Mouse (Mus musculus) embryo, embryonic 10.5 days (tissue): ENCODE data around the gene Smad3.
A peak's percentile ranks its signal among the peaks of the same experiment; 100 is the strongest.

ENCODE experiments used
- DNase-seq: peaks from one replicate; pipeline ENCODE4 v3.0.0-alpha.2; 2015; ENCODE audit warnings: low spot score

The Smad3 gene

DNA sequence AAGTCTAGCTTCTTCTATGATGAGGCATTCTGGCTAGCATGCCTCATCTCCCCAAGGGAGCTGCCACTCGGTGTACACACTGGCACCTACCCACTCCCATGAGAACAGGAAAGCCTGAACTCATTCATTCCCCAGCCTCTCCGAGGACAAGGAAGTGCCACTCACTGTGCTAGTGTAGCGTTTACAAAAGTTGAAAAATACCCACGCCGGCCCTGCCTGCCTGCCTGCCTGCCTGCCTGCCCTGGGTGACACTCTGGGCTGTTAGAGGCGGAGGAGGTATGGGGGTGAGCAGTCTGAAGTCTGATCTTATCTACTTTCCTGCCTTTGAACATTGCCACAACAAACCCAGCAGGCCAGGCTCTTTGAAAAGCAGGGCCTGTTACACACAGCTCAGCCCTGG, 37.1 kb downstream of the Smad3 start:
- no peak for DNase-seq

DNA sequence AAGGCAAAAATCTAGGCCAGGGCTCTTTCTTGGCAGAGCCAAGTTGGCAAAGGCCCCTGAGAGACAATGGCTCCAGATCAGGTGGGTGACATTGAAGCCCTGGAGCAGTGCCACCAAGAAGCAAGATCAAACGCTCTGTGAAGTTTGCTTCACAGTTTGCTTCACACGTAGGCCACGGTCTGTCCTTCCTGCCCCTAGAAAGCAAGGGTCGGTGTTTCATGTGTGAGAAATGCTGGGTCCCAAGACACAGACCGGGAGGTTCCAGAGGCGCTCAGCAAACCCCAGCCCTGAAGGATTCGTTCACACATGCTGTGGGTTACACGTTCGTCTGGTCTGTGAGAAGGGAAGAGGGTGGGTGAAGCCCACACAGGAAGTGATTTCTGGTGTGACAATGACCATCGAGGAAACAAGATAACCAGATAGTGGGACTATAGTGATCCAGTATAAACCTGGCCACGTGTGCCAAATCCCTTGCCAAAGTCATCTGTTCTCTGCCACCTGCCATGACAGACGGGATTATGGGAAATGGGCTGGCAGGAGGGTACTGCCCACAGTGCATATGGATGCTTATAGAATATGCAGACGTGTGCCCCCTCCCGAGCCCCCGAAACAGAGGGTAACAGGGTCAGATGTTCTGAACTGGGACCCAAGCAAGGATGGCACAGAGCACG, 37.9 kb downstream of the Smad3 start:
- DNase-seq = no peak

- no peak for DNase-seq
Observed at GRCm38 (mm10) chr9:63718735-63719358, 38.9 kb downstream of the Smad3 start.

GRCm38 (mm10) chr9:63718170-63718569, 39.6 kb downstream of the Smad3 start:
- no peak for DNase-seq

DNA sequence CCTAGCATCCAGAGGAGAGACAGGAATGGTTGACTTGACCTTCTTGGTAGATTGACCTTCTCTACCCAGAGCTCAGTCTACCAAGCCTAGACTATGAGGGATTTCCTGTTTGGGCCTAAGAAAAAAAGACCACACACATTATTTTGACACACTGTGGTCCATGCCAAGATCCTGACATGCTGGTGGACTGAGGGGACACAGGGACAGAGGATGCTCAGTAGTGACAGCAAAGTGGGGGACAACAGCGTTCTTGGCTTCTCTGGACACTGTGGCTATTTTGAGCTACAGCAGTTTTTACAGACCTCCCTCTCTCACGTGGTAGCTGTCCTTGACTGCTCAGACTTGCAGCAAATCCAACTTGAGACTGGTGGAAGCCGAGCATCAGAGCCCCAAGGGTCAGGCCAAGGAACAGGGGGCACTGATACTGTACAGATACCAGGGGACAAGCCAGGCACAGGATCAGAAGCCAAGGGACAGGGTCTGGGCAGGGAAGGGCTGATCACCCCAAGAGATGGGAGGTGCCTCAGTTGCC, 40.3 kb downstream of the Smad3 start:
- DNase-seq = no peak

- peak; percentile 81 for DNase-seq
Observed at GRCm38 (mm10) chr9:63716150-63717138, 41.4 kb downstream of the Smad3 start.

- no peak for DNase-seq
Observed at GRCm38 (mm10) chr9:63714572-63714971, 43.2 kb downstream of the Smad3 start.

DNA sequence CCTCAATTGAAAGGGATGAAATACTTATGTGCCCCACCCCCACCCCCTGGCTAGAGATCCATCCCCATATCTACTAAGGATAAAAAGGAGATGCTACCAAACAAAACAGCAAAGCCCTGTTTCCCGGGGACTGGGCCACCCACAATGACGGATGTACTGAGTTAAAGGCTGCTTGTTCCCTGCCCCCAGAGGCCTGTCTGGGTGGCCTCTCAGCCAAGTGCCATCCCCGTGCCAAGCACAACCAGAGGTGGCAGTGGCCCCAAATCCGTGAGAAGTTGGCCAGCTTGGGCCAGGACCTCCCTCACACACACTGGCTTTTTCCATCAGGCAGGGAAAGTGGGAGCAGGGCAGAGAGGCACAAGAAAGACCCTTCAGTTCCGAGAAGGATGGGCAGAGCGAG, 45.0 kb downstream of the Smad3 start:
- DNase-seq = no peak

GRCm38 (mm10) chr9:63711580-63712230, 46.1 kb downstream of the Smad3 start:
- DNase-seq = no peak

- no peak for DNase-seq
Observed at GRCm38 (mm10) chr9:63709857-63710256, 47.9 kb downstream of the Smad3 start.

DNA sequence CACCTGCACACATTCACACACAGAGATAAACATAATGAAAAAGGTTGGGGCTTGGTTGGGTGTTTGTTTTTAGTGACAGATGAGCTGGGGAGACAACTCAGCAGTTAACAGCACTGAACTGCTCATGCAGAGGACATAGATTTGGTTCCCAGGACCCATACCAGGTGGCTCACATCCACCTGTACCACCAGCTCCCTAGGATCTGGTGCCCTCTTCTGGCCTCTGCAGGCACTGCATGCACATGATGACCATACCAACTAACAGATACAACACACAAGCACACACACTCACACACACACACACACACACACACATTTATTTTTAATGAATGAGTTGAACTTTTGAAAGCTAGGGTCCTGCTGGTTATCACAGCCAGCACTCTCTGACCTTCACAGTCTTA, 48.5 kb downstream of the Smad3 start:
- DNase-seq = no peak

DNA sequence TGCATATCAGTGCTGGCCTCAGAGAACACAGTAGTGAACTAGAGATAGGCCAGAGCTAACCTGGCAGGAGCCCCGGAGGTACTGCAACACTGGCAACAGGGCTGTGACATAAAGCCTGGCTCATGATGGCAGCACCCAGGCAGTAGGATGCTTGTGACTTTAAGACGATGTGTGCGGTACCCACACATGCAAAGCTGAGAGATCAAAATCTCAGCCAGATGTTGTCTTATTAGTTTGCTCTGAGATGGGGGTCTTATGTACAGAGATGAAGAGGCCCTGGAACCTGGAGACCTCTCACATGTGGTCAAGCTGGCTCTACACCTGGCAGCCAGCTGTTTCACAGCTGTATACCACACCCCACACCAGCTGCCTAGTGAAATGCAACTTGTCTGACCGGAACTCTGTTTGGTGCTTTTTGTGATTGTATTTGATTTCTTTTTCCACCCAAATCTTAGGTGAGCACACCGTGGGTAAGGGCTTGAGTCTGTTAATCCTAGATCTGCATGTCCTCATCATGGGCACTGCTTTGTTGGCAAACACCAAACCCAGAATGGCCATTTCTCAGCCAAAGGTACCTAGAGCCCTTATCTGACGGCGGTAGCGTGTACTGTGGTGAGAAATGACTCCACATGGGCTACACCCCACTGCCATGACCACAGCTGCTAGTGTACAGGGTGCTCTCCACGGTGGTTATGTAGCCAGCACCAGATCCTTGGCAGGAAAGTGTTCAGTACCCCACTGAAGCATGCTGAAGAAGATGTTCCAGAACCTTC, 49.8 kb downstream of the Smad3 start:
- DNase-seq = no peak

GRCm38 (mm10) chr9:63706152-63706733, 51.6 kb downstream of the Smad3 start:
- DNase-seq = no peak

GRCm38 (mm10) chr9:63704979-63705751, 52.6 kb downstream of the Smad3 start:
- DNase-seq = no peak

GRCm38 (mm10) chr9:63704131-63704530, 53.7 kb downstream of the Smad3 start:
- no peak for DNase-seq

DNA sequence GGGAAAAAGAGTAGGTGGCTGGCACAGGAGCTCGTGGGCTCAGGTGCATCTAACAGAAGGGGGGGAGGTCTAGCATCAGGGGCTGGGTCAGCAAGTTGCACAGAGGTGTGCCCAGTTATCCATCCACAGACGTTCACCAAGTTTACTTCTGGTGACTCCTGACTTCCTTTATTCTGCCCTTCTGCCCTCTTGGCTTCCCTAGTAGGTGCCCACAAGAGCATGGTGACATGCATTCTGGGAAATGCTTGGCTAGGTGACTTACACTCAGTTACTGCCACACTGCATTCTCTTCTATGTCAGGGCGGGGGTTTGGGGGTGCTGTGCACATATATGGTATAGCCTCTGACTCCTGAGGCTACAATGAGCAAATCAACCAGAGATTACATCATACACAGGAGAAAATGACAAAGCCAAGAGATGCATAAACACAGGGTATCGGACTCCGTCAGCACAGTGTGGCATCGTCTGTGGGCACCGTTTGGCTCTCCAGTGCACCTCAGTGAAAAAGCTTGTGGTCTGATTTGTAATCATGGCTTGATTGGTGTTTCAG, 54.5 kb downstream of the Smad3 start:
- DNase-seq = no peak

DNA sequence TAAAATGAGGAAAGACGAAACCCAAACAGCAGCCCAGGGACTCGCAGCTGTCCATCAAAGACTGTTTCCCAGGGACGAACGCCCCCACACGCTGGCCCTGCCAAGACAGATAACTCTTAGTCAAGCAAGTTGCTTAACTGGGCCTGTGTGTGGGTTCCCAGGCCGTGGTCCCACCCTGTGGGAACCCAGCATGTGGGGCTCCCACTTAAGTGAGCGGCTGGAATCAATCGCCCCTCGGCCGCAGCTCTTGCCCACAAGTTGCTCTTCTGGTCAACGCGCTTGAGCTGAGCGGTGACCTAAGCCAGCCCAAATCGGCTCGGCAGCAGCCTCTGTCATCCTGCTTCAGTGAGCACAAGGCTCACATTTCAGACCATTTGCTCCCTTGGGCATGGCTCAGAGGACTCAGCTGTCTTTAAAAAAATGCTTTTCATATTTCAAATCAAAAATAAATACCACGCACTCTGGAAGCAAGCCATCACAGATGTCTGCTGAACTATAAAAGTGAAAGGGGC, 55.2 kb downstream of the Smad3 start:
- no peak for DNase-seq

DNA sequence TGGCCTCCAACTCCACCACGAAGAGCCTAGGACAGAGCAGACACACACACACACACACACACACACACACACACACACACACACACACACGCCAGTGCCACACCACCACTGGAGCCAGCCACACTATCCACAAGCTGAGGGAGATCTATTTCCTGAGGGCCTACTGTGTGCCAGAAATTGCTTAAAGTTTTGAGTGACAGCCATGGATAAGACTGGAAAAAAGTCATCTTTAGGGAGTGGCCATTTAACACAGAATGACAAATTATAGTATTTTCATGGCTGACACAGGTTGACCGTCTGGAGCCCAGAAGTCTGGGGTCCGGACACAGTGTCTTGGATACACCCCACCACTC, 55.9 kb downstream of the Smad3 start:
- DNase-seq = no peak

DNA sequence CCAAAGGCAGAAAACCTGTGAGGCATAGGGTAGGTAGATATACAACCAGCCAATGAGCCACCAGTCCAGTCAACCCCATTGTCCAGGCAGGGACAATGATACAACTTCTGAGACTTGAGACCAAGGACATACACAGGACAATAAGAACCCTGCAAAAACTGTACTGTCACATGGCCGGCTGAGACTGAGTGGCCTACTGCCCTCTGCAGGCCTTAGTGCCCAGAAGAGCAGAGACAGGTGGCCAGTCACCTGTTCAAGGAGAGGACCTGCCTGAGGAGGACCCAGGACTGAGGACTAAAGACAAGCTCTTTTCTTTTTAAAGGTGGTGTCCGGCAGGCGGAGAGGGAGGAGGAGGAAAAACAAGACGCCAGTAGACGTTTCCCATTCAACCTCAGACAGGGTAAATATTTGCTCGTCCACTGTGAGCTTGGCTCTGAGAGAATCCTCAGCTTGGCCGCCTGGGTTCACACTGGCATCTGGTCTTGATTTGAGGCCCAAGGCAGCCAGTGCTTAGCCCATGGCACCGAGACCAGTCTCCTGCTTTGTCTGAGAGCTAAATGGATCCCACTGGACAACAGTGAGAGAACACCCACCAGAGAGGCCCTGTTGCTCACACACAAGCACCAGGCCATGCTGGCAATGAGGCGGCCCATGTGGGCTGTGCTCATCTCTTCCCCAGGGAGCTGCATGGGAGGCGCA, 56.4 kb downstream of the Smad3 start:
- DNase-seq = no peak
